Mouse (Mus musculus) right cerebral cortex, postnatal 25 days (tissue): Measurements from ENCODE around the gene Pim1.
"Not testable (repeated sequence)": the region's sequence is repeated elsewhere in the genome, so short reads cannot be mapped to it uniquely, and the experiment has no call there.

Experiments used
- DNase-seq: peaks from one replicate; pipeline ENCODE4 v3.0.0; 2022

The Pim1 gene

DNA sequence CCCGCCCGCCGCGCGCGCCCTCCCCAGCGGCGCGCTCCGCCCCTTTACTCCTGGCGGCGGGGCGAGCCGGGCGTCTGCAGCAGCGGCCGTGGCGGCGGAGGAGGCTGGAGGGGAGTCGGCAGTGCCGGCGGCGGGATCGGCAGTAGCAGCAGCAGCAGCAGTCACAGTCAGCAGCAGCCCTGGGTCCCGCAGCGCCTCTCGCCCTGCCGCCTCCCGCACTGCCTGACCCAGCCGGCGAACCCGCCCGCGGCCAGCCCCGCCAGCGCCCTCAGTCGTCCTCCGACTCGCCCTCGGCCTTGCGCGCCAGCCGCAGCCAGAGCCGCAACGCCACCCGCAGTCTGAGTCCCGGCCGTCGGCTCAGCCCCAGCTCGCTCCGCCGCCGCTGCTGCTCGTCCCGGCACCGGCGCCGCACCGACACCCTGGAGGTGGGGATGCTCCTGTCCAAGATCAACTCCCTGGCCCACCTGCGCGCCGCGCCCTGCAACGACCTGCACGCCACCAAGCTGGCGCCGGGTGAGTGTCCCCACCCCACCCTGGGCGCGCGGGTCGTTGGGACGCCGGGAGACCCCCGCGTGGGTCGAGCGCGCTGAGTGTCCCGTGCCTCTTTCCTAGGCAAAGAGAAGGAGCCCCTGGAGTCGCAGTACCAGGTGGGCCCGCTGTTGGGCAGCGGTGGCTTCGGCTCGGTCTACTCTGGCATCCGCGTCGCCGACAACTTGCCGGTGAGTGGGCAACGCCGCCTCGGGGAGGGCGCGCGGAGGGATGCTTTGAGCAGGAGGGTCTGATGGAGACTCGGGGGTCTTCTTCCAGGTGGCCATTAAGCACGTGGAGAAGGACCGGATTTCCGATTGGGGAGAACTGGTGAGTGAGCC is at the start of gene Pim1:
TSS of gene Pim1 (plus strand) at position 41 of the 869 bp plus-strand sequence.
- no peak for DNase-seq

GRCm38 (mm10) chr17:29441562-29441961 is 49.0 kb upstream of the Pim1 start:
- no peak for DNase-seq

- no peak for DNase-seq
Observed at GRCm38 (mm10) chr17:29442131-29442557, 48.4 kb upstream of the Pim1 start.

DNA sequence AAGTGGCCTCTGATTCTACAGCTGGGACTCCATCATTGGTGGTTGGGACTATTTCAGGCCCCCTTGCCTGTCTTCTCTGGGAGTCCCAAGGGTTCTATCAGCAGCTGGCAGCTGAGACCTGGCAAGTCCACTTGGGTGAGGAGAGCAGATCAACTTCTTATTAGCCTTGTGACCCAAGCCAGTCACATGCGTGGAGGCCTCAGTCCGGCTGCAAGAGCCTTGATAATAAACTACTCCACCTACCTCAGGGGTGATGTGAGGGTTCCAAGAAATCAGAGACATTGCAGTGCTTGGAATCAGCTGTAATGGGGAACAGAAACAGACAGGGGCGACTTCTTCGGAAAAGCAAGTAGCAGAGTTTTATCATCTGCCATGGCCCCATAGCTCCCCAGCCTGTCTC is 46.8 kb upstream of the Pim1 start:
- DNase-seq, result no peak

DNA sequence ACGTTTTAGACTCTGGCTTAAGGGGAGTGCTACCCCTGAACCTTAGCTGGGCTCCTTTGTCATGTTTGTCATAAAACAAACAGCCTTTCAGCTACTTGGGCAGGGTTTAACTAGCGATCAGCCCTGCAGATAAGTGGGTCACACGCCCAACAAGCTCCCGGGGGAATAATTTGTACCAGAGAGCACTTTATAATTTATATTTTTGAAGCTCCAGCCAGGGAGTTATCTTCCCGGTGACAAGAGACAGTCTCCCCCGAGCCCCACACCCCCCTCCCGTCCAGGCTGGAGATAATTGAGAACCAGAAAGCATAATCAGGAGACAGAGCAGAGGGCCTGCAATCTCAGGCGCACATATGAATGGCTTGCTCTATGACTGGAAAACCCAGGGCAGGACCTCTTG is 45.5 kb upstream of the Pim1 start:
- no peak for DNase-seq

DNA sequence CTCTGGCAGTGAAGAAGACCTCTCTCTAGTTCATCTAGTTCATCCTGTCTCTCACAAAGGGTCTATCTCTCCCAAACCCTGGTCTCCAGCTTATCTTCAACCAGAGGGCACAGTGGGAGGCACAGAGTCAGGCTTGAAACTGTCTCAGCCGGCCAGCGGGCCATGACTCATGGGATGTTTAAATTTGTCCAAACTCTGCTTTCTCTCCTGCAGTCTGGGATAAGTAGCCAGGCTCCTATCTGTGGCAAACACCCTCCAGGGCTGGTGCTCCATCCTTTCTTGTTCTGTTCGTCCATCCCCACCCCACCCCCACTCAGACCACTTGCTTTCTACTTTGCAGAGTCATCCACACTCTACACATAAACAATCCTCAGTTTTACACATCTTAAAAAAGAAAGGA is 43.2 kb upstream of the Pim1 start:
- no peak for DNase-seq

DNA sequence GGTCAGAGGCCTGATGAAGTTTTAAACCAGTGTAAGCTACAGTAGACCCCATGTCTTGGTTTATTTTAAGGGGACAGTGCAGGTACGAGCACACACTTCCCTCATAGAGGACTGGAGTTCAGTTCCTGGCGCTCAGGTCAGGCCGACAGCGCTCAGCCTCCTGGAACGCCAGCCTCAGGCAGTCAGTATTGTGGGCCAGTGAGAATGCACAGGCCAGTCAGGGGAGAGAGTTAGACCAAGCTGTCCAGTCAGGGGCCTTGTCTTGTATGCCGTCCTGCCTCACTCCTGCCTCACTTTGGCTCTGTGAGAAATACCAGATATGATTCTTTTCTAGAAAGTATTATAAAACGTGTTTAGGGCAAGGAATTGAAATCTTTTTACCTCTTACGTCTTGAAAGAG is 42.5 kb upstream of the Pim1 start:
- DNase-seq, result no peak

DNA sequence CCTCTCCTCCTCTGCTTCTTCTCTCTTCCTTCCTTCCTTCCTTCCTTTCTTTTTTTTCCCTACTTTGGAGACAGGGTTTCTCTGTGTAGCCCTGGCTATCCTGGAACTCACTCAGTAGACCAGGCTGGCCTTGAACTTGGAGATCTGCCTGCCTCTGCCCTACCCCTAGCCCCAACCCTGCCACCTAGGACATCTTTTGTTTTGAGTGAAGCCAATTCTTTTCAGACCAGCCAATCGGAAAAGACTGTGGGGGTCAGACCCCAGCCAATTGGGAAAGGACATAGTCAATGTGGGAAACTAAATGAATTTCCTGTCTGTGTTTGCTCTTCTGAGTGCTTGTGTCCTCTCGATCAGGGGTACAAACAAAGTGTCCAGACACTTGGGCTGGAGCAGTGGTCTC is 42.0 kb upstream of the Pim1 start:
- no peak for DNase-seq

DNA sequence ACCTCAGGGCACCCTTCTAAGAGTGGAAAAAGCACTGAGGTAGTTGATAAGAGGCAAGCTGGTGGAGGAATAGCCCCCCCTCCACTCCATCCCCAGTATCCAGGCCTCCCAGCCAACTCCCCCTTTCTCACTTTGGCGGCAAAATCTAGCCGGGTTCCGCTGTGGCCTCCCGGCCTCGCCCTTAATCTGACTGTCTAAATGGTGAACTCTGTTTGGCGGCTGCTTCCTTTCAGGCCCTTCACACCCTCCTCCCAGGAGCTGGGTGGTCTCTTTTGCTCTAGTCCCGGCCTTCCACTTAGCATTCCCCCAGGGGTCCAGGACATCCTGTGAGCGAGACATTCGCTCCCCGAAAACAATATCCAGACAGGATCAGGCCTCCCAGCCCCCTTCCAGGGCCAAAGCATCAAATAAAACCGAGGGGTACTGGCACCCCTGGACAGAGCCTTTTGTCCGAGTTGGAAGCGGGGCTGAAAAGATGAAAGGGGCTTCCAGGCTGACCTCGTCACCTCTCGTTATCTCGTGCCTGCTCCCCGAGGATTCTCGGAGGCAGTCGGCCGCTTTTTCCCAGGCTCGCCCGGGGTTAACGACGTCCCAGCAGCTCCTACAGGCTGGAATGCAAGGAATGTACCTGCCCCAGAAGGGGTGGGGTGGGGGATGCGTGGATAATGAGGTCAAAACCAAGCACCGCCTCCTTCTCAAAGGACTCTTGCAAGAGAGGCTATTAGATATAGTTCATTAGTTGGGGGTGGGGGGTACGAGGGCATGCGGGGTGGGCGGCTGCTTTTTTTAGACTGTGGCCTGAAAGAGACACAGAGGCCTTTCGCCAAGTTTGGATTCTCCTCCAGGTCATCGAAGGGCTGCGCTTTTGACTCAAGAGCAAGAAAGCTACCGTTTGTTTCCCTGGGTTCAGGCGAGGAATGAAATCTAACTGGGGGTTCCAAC is 39.4 kb upstream of the Pim1 start:
- no peak for DNase-seq

DNA sequence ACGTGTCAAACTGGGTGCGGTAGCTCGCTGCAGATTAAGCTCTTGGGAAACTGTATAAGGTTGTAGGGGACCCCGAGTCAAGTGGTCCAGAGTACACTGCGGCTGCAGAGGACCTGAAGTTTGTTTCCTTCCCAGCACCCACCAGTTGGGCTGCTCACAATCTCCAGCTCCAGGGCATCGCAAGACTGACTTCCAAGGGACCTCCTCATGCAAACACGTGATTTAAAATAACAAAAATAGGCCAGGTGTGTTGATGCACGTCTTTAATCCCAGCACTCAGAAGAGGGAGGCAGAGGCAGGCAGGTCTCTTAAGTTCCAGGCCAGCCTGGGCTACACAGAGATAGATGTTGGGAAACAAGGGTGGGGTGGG is 38.7 kb upstream of the Pim1 start:
- no peak for DNase-seq

GRCm38 (mm10) chr17:29454119-29454518 is 36.4 kb upstream of the Pim1 start:
- DNase-seq, result not testable (repeated sequence)

GRCm38 (mm10) chr17:29455411-29456120 is 35.0 kb upstream of the Pim1 start:
- DNase-seq, result no peak

DNA sequence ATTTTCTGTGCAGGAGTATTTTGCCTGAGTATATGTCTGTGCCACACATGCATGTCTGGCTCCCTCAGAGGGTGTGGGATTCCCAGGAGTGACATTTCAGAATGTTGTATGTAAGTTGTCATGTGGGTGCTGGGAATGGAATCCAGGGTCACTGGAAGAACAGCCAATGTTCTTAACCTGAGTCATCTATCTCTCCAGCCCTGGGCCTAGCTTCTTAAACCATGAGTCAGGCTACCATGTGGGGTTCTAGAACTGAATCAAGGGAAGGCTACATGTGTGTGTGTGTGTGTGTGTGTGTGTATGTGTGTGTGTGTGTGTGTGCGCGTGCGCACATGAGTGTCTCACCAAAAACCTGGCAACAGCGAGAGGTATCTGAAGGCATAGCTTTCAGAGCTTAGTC is 34.1 kb upstream of the Pim1 start:
- no peak for DNase-seq

GRCm38 (mm10) chr17:29456926-29457325 is 33.6 kb upstream of the Pim1 start:
- no peak for DNase-seq

- no peak for DNase-seq
Observed at GRCm38 (mm10) chr17:29457795-29458560, 32.6 kb upstream of the Pim1 start.

DNA sequence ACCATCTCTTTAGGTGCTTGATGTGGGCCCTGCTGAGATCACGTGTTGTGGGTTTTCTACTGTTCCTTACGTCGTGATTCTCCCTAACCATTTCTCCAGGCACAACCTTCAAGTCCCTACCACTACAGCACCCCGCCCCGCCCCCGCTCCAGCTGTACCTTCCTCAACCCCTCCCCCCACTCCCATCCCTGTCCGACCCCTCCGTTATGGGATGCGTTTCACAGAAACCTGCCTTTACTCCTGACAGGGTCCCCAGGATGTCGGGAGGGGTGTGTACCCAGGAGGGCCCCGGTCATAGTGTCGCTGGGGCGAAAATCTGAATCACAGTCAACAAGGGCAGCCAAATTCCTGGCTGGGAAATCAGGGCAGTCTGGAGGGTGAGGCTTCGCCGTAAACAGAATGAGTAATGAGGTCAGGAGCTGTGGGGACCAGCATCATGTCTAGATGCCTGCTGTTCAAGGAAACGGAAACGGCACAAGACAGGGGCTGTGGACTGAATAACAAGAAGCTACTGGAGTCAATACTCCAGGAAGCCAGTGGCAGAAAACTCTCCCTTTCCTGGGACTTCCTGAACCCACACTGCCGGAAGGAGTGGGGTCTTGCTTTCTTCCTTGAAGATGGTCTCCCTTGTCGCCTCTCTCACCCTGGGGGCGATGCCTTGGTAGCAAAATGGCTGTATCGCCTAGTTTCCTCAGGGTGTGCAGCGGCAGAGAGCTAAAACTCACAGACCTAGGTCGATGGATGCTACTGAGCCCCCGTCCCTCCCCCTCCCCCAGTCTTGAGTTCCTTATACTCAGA is 31.0 kb upstream of the Pim1 start:
- no peak for DNase-seq

GRCm38 (mm10) chr17:29460119-29460505 is 30.4 kb upstream of the Pim1 start:
- DNase-seq, result no peak

- no peak for DNase-seq
Observed at GRCm38 (mm10) chr17:29463627-29464026, 26.9 kb upstream of the Pim1 start.

GRCm38 (mm10) chr17:29464068-29464467 is 26.5 kb upstream of the Pim1 start:
- no peak for DNase-seq

DNA sequence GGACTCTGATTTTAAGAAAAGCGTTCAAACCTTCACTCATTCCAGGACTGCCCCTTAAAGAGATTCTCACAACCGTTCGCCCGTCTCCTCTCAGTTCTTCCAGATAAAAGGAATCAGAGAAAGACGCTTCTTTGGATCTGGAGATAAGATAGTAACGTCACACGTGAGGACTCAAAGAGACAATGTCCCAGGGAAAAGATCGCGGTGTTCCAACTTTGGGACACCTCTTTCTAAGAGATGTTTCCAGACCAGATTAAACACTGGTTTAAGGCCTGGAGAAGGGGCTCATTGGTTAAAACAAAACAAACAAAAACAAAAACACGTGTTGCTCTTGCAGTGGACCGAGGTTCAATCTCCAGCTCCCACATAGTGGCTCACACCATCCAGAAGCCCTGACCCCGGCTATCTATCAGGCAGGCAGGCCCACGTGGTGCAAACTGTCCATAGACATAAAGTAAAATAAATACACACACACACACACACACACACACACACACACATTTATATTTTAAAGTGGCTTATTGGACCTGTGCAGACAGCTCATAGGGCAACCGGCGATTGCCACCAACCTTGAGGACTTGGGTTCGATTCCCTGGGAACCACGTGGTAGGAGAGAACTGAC is 25.9 kb upstream of the Pim1 start:
- DNase-seq, result no peak

- no peak for DNase-seq
Observed at GRCm38 (mm10) chr17:29465405-29466010, 25.0 kb upstream of the Pim1 start.
